Mouse (Mus musculus) cerebellum, postnatal 4 days (tissue): ENCODE measurements around the gene Per1.
A peak's percentile ranks its signal among the peaks of the same experiment; 100 is the strongest.

Experiments used
- DNase-seq, 2 experiments: peaks; one replicate each; pipeline ENCODE4 v3.0.0; 2022; ENCODE audit warnings: low spot score in 2 of 2, mixed read lengths in 1 of 2

Gene Per1

GRCm38 (mm10) chr11:69099177-69099914, 4.3 kb downstream of the Per1 start:
- DNase-seq: peak in 1 of 2 experiments; percentile 59

- peak in 1 of 2 experiments; percentile 71 for DNase-seq
These were observed 4.9 kb downstream of the Per1 start for GRCm38 (mm10) chr11:69099915-69100345.

- DNase-seq: no peak
These were observed 5.8 kb downstream of the Per1 start for GRCm38 (mm10) chr11:69100639-69101360.

- DNase-seq: no peak
These were observed 6.8 kb downstream of the Per1 start for GRCm38 (mm10) chr11:69101604-69102402.

- no peak for DNase-seq
These were observed 7.3 kb downstream of the Per1 start for GRCm38 (mm10) chr11:69102403-69102725.

- no peak for DNase-seq
These were observed 8.1 kb downstream of the Per1 start for GRCm38 (mm10) chr11:69103121-69103520.

- no peak for DNase-seq
These were observed 8.8 kb downstream of the Per1 start for GRCm38 (mm10) chr11:69103531-69104435.

GRCm38 (mm10) chr11:69104487-69104886, 9.5 kb downstream of the Per1 start:
- no peak for DNase-seq

- DNase-seq: no peak
These were observed 10.2 kb downstream of the Per1 start for GRCm38 (mm10) chr11:69105227-69105626.

GRCm38 (mm10) chr11:69105796-69106195, 10.8 kb downstream of the Per1 start:
- no peak for DNase-seq

- DNase-seq: no peak
These were observed 11.3 kb downstream of the Per1 start for GRCm38 (mm10) chr11:69106299-69106698.

GRCm38 (mm10) chr11:69106842-69107241, 11.8 kb downstream of the Per1 start:
- no peak for DNase-seq

GRCm38 (mm10) chr11:69107676-69108075, 12.7 kb downstream of the Per1 start:
- no peak for DNase-seq

- no peak for DNase-seq
These were observed 13.2 kb downstream of the Per1 start for GRCm38 (mm10) chr11:69108223-69108622.

- DNase-seq: no peak
These were observed 14.2 kb downstream of the Per1 start for GRCm38 (mm10) chr11:69109032-69109900.

- DNase-seq: peak; percentile 99
These were observed 15.5 kb downstream of the Per1 start for GRCm38 (mm10) chr11:69110319-69111046.

- DNase-seq: no peak
These were observed 16.2 kb downstream of the Per1 start for GRCm38 (mm10) chr11:69111051-69111810.

GRCm38 (mm10) chr11:69111865-69112264, 16.8 kb downstream of the Per1 start:
- DNase-seq: no peak

- no peak for DNase-seq
These were observed 19.0 kb downstream of the Per1 start for GRCm38 (mm10) chr11:69114018-69114417.
